Mouse (Mus musculus) kidney, adult 2 months (tissue): ENCODE data around the gene Zfp668. TPM values are rescaled to one million over a fixed set of nuclear protein-coding genes. Genes with fewer than 3 reads are reported as not detected.
A peak's percentile ranks its signal among the peaks of the same experiment; 100 is the strongest.

Experiments
- DNase-seq: peaks from one replicate; pipeline ENCODE4 v3.0.0; 2021
- H3K27ac ChIP-seq: fragments of 200-500 bp; 2 replicates; pipeline ENCODE4 v1.5.1; 2012; ENCODE audit warnings: low read depth, low read length, control low read depth, inconsistent platforms; ENCODE audit not compliant: insufficient read depth
- H3K27me3 ChIP-seq: fragments of 200-500 bp; replicated peaks from 2 replicates; pipeline ENCODE4 v1.6.1; 2012; ENCODE audit warnings: mild to moderate bottlenecking, moderate library complexity, low read length, inconsistent platforms; ENCODE audit not compliant: control insufficient read depth, insufficient read depth
- H3K36me3 ChIP-seq: fragments of 200-500 bp; 2 replicates; pipeline ENCODE4 v1.6.1; 2012; ENCODE audit warnings: mild to moderate bottlenecking, moderate library complexity, low read length, inconsistent platforms; ENCODE audit not compliant: control insufficient read depth, insufficient read depth
- H3K4me1 ChIP-seq: fragments of 200-500 bp; 2 replicates; pipeline ENCODE4 v1.6.1; 2011; ENCODE audit warnings: low read length; ENCODE audit not compliant: control insufficient read depth, insufficient read depth
- H3K4me3 ChIP-seq: fragments of 200-500 bp; 2 replicates; pipeline ENCODE4 v1.5.1; 2011; ENCODE audit warnings: mild to moderate bottlenecking, low read depth, low read length, control low read depth; ENCODE audit not compliant: insufficient read depth
- CTCF ChIP-seq: fragments of 200-500 bp; conservative IDR thresholded peaks from 2 replicates; pipeline ENCODE4 v1.5.1; 2011; ENCODE audit warnings: low read depth, mild to moderate bottlenecking, control low read depth, low read length, moderate library complexity, mixed read lengths; ENCODE audit not compliant: insufficient read depth, insufficient read length
- POLR2A ChIP-seq: fragments of 200-500 bp; IDR thresholded peaks from one replicate; pipeline ENCODE4 v1.6.1; 2011; ENCODE audit warnings: low read depth, low read length, control low read depth
- WGBS: fragments of 180-500 bp; shearing (Covaris S2); methylation state at CpG from one replicate; pipeline ENCODE4 v1.1.7; 2018; 5-methylcytosine and 5-hydroxymethylcytosine counted together
- polyA plus RNA-seq: library from polyadenylated mRNA; depleted of rRNA; stranded (reverse); fragments of >200 nt; gene quantifications from 2 replicates; pipeline ENCODE4 v1.2.3, GENCODE M21; 2012

The Zfp668 gene
- polyA plus RNA-seq, 1 experiment, result 4.2 TPM

GRCm38 (mm10) chr7:127869149-127869810 lies 7.3 kb downstream of the Zfp668 start:
- TF ChIP-seq POLR2A (no peak), CTCF (no peak)
- DNase-seq, result no peak
- no peak overlapping the region for H3K4me3 ChIP-seq
- H3K4me1 ChIP-seq, result no peaks in the 10 kb centered on the region; the same call in 1 of the 2 replicates
- no peak overlapping the region for H3K27ac ChIP-seq
- no peaks in the 10 kb centered on the region for H3K36me3 ChIP-seq
- no peaks in the 10 kb centered on the region for H3K27me3 ChIP-seq
- WGBS, result 78% methylated on average over 3 of the region's 3 CpGs

DNA sequence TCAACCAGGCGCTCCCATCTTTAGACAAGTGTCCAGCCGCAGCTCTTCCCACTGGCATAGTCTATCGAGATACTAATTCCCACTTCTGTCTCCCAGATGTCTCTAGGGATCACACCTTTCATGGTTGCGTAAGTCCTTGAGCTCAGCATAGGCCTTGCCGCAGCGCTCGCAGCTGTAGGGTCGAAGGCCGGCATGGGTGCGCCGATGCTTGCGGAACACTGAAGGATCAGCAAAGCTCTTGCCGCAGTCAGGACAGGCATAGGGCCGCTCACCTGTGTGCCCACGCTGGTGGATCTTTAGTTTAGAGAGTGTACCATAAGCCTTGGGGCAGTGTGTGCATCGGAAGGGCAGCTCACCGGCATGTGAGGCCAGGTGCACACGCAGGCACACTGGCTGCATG lies 9.0 kb downstream of the Zfp668 start:
- no peak overlapping the region for H3K27ac ChIP-seq
- no peaks in the 10 kb centered on the region for H3K4me1 ChIP-seq
- TF ChIP-seq CTCF (no peak), POLR2A (no peak)
- H3K27me3 ChIP-seq, result no peaks in the 10 kb centered on the region
- WGBS, result 96% methylated on average over 18 of the region's 18 CpGs
- H3K36me3 ChIP-seq, result no peaks in the 10 kb centered on the region
- no peak overlapping the region for H3K4me3 ChIP-seq
- no peak for DNase-seq

DNA sequence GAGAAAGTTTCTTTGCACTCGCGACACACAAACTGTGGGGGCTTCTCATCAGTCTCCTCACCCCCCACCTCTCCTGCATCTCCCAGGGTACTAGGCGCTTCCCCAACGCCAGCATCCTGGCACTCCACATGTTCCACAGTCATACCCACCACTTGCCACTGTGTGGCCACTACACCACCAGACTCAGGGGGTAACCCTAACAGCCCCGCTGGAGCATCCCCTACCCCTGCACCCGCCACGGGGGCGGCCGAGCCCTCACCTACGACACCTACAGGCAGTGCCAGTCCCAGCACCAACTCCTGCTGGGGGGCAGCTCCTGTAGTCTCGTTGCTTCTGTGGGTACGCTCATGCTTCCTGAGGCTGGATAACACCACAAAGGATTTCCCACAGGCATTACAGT lies 10.2 kb downstream of the Zfp668 start:
- DNase-seq, result no peak
- H3K4me3 ChIP-seq, result no peak overlapping the region
- H3K27ac ChIP-seq, result no peak overlapping the region
- H3K27me3 ChIP-seq, result no peaks in the 10 kb centered on the region
- no peaks in the 10 kb centered on the region for H3K36me3 ChIP-seq
- H3K4me1 ChIP-seq, result no peaks in the 10 kb centered on the region
- WGBS, result 95% methylated on average over 12 of the region's 12 CpGs
- TF ChIP-seq CTCF, result no peak
- TF ChIP-seq POLR2A, result no peak

DNA sequence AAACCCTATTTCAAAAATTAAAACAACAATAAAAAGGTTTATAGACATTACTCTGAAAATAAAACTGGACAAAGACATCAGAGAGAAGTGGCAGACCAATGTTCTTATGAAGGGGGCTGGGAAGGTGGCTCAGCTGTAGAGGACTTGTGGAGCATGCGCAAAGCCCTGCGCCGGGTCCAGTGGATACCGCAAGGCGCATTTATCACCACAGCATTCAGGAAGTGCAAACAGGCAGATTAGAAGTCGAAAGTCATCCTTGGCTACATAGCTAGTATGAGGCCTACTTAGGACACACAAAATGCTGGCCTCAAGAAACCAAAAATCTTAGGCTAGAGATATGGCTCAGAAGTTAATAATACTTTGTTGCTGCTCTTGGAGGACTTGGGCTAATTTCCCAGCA lies 18.4 kb downstream of the Zfp668 start:
- DNase-seq, result no peak
- no peaks in the 10 kb centered on the region for H3K27me3 ChIP-seq
- no peak overlapping the region for H3K27ac ChIP-seq
- TF ChIP-seq POLR2A (no peak), CTCF (no peak)
- WGBS, result 88% methylated on average over 6 of the region's 6 CpGs
- no peaks in the 10 kb centered on the region for H3K36me3 ChIP-seq
- no peaks in the 10 kb centered on the region for H3K4me1 ChIP-seq
- no peak overlapping the region for H3K4me3 ChIP-seq

DNA sequence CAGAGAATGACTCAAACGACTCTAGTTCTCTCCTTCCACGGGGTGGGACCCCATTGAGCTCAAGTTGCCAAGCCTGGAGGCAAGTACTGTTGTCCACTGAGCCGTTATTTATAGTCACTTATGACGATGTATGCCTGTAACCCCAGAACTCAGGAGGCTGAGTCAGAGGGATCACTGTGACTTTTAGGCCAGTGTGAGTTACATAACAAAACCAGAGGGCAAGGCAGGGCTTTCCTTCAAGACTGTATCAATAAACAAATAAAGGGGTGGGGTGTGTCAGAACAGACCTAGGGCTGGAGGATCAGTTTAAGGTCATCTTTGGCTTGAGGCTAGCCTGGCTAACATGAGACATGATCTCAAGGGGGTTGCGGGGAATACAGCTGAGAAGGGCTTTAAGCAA lies 25.7 kb downstream of the Zfp668 start:
- H3K4me1 ChIP-seq, result no peaks in the 10 kb centered on the region
- H3K4me3 ChIP-seq, result no peak overlapping the region
- no peak for DNase-seq
- H3K36me3 ChIP-seq, result no peaks in the 10 kb centered on the region
- 39% methylated on average over 5 of the region's 5 CpGs for WGBS
- H3K27ac ChIP-seq, result no peak overlapping the region
- no peaks in the 10 kb centered on the region for H3K27me3 ChIP-seq
- TF ChIP-seq CTCF (no peak), POLR2A (no peak)

- no peak overlapping the region for H3K4me3 ChIP-seq
- no peak for DNase-seq
- TF ChIP-seq CTCF, result no peak
- TF ChIP-seq POLR2A, result no peak
- H3K4me1 ChIP-seq, result no peaks in the 10 kb centered on the region
- no peak overlapping the region for H3K27ac ChIP-seq
- 86% methylated on average over 6 of the region's 6 CpGs for WGBS
- no peaks in the 10 kb centered on the region for H3K36me3 ChIP-seq
- H3K27me3 ChIP-seq, result no peaks in the 10 kb centered on the region
Observed at GRCm38 (mm10) chr7:127849973-127850875, 26.4 kb downstream of the Zfp668 start.

- H3K4me3 ChIP-seq, result peak overlapping the region; percentile 89
- DNase-seq, result peak; percentile 93
- H3K27me3 ChIP-seq, result no peaks in the 10 kb centered on the region
- no peaks in the 10 kb centered on the region for H3K36me3 ChIP-seq
- TF ChIP-seq CTCF (no peak), POLR2A (peak; percentile 78)
- H3K27ac ChIP-seq, result peak overlapping the region; percentile 94
- under 1% methylated on average over 40 of the region's 40 CpGs for WGBS
- H3K4me1 ChIP-seq, result peaks cover 4% of the 10 kb centered on the region; the same call in 1 of the 2 replicates
Observed at GRCm38 (mm10) chr7:127842001-127842718, 34.5 kb downstream of the Zfp668 start.
